Mouse (Mus musculus) T-helper 1 cell (primary cell): ENCODE measurements around the gene Gm20538.

Experiments
- in situ Hi-C: fragments of 300-600 bp; cut with MboI, MseI; formaldehyde crosslinking; loops from one replicate; pipeline ENCODE4 v1.15.1; 2025; ENCODE audit warnings: high pct_unique_total_duplicates

The Gm20538 gene

GRCm38 (mm10) chr19:44537416-44537815 lies 15.2 kb downstream of the Gm20538 start:
- in situ Hi-C loops: no loop called here

- in situ Hi-C loops: no loop called here
These were observed 17.3 kb downstream of the Gm20538 start for GRCm38 (mm10) chr19:44535376-44535775.

- in situ Hi-C loops: no loop called here
These were observed 22.6 kb downstream of the Gm20538 start for GRCm38 (mm10) chr19:44530018-44530417.

- in situ Hi-C loops: no loop called here
These were observed 27.0 kb downstream of the Gm20538 start for GRCm38 (mm10) chr19:44525551-44526205.

- in situ Hi-C loops: no loop called here
These were observed 33.5 kb downstream of the Gm20538 start for GRCm38 (mm10) chr19:44519152-44519551.

- in situ Hi-C loops: no loop called here
These were observed 34.4 kb downstream of the Gm20538 start for GRCm38 (mm10) chr19:44517996-44518768.

- in situ Hi-C loops: no loop called here
These were observed 36.9 kb downstream of the Gm20538 start for GRCm38 (mm10) chr19:44515769-44516168.

GRCm38 (mm10) chr19:44514521-44515451 lies 37.8 kb downstream of the Gm20538 start:
- in situ Hi-C loops: no loop called here

- in situ Hi-C loops: no loop called here
These were observed 38.6 kb downstream of the Gm20538 start for GRCm38 (mm10) chr19:44513921-44514482.

GRCm38 (mm10) chr19:44513054-44513833 lies 39.4 kb downstream of the Gm20538 start:
- in situ Hi-C loops: no loop called here

GRCm38 (mm10) chr19:44512601-44513000 lies 40.0 kb downstream of the Gm20538 start:
- in situ Hi-C loops: no loop called here

- in situ Hi-C loops: no loop called here
These were observed 41.0 kb downstream of the Gm20538 start for GRCm38 (mm10) chr19:44511451-44512231.

GRCm38 (mm10) chr19:44510534-44511175 lies 42.0 kb downstream of the Gm20538 start:
- in situ Hi-C loops: no loop called here

GRCm38 (mm10) chr19:44502741-44503140 lies 49.9 kb downstream of the Gm20538 start:
- in situ Hi-C loops: no loop called here

- in situ Hi-C loops: no loop called here
These were observed 50.7 kb downstream of the Gm20538 start for GRCm38 (mm10) chr19:44501925-44502324.

GRCm38 (mm10) chr19:44500240-44500639 lies 52.4 kb downstream of the Gm20538 start:
- in situ Hi-C loops: no loop called here

- in situ Hi-C loops: no loop called here
These were observed 53.7 kb downstream of the Gm20538 start for GRCm38 (mm10) chr19:44498936-44499335.

GRCm38 (mm10) chr19:44496941-44497340 lies 55.7 kb downstream of the Gm20538 start:
- in situ Hi-C loops: no loop called here

- in situ Hi-C loops: no loop called here
These were observed 56.1 kb downstream of the Gm20538 start for GRCm38 (mm10) chr19:44496511-44496910.
